Mouse (Mus musculus): ENCODE measurements around the gene Hnrnpc. TPM values are rescaled to one million over a fixed set of nuclear protein-coding genes. Genes with fewer than 3 reads are reported as not detected.
"Not testable (repeated sequence)": the region's sequence is repeated elsewhere in the genome, so short reads cannot be mapped to it uniquely, and the experiment has no call there.

The Hnrnpc gene
- polyA plus RNA-seq, 1 experiment from 2014 or later: 326 TPM

GRCm38 (mm10) chr14:52059982-52060381, 43.8 kb downstream of the Hnrnpc start:
- no peaks in the 10 kb centered on the region for H3K36me3 ChIP-seq

GRCm38 (mm10) chr14:52052720-52053119, 51.1 kb downstream of the Hnrnpc start:
- 91% methylated on average over 3 of the region's 3 CpGs for WGBS
- ATAC-seq (replicated peaks; ENCODE audit: insufficient number of reproducible peaks, insufficient read depth, low FRiP score, low read depth); H3K27ac ChIP-seq; H3K27me3 ChIP-seq; H3K36me3 ChIP-seq; H3K4me2 ChIP-seq; H3K4me1 ChIP-seq (replicated peaks); H3K9ac ChIP-seq; H3K4me3 ChIP-seq; H3K9me3 ChIP-seq (replicated peaks): not testable (repeated sequence)

More at GRCm38 (mm10) chr14:52059982-52060381, 43.8 kb downstream of the Hnrnpc start:
- Histone ChIP-seq H3K27ac (no peak overlapping the region), H3K9ac (no peak overlapping the region), H3K4me1 (replicated peaks) (no peaks in the 10 kb centered on the region), H3K4me3 (no peak overlapping the region), H3K9me3 (replicated peaks) (no peaks in the 10 kb centered on the region), H3K27me3 (no peaks in the 10 kb centered on the region), H3K4me2 (no peak overlapping the region)
- 65% methylated on average over 4 of the region's 4 CpGs for WGBS
- no peak for ATAC-seq (replicated peaks; ENCODE audit: insufficient number of reproducible peaks, insufficient read depth, low FRiP score, low read depth)

GRCm38 (mm10) chr14:52045966-52046565, 57.8 kb downstream of the Hnrnpc start:
- H3K4me3 ChIP-seq: no peak overlapping the region
- no peaks in the 10 kb centered on the region for H3K9me3 ChIP-seq (replicated peaks)
- no peak overlapping the region for H3K27ac ChIP-seq
- H3K36me3 ChIP-seq: no peaks in the 10 kb centered on the region
- H3K4me2 ChIP-seq: no peak overlapping the region
- ATAC-seq (replicated peaks; ENCODE audit: insufficient number of reproducible peaks, insufficient read depth, low FRiP score, low read depth): no peak
- 74% methylated on average over 9 of the region's 9 CpGs for WGBS
- no peaks in the 10 kb centered on the region for H3K27me3 ChIP-seq
- H3K4me1 ChIP-seq (replicated peaks): peaks cover 2% of the 10 kb centered on the region; the same call in 1 of the 2 replicates
- no peak overlapping the region for H3K9ac ChIP-seq

GRCm38 (mm10) chr14:52044901-52045678, 58.7 kb downstream of the Hnrnpc start:
- H3K4me3 ChIP-seq: no peak overlapping the region
- no peak for ATAC-seq (replicated peaks; ENCODE audit: insufficient number of reproducible peaks, insufficient read depth, low FRiP score, low read depth)
- H3K27ac ChIP-seq: no peak overlapping the region
- H3K9ac ChIP-seq: no peak overlapping the region
- H3K4me1 ChIP-seq (replicated peaks): peaks cover 2% of the 10 kb centered on the region; the same call in 1 of the 2 replicates
- WGBS: 7% methylated on average over 8 of the region's 8 CpGs
- no peaks in the 10 kb centered on the region for H3K27me3 ChIP-seq
- H3K36me3 ChIP-seq: no peaks in the 10 kb centered on the region
- H3K9me3 ChIP-seq (replicated peaks): no peaks in the 10 kb centered on the region
- H3K4me2 ChIP-seq: 0 out of 2 replicates have a peak overlapping the region, but pooled peaks have one; percentile 21

- Histone ChIP-seq H3K4me2 (no peak overlapping the region), H3K4me1 (replicated peaks) (peaks cover 2% of the 10 kb centered on the region; the same call in 1 of the 2 replicates), H3K27me3 (no peaks in the 10 kb centered on the region), H3K27ac (no peak overlapping the region), H3K9ac (no peak overlapping the region), H3K9me3 (replicated peaks) (no peaks in the 10 kb centered on the region), H3K4me3 (no peak overlapping the region), H3K36me3 (no peaks in the 10 kb centered on the region)
- WGBS: 50% methylated on average over 6 of the region's 6 CpGs
- ATAC-seq (replicated peaks; ENCODE audit: insufficient number of reproducible peaks, insufficient read depth, low FRiP score, low read depth): no peak
Observed at GRCm38 (mm10) chr14:52043446-52043845, 60.4 kb downstream of the Hnrnpc start.

GRCm38 (mm10) chr14:52042359-52042758, 61.5 kb downstream of the Hnrnpc start, which contains the start of gene Olfr221:
Olfr221 (minus strand) TSS chr14:52042459.
- not testable (repeated sequence) for H3K27me3 ChIP-seq; H3K36me3 ChIP-seq; H3K4me1 ChIP-seq (replicated peaks); H3K4me2 ChIP-seq; H3K9ac ChIP-seq; H3K4me3 ChIP-seq; H3K9me3 ChIP-seq (replicated peaks); H3K27ac ChIP-seq; ATAC-seq (replicated peaks; ENCODE audit: insufficient number of reproducible peaks, insufficient read depth, low FRiP score, low read depth)
- WGBS: 50% methylated on average over 3 of the region's 3 CpGs

GRCm38 (mm10) chr14:52039332-52039731, 64.5 kb downstream of the Hnrnpc start:
- no peak overlapping the region for H3K4me3 ChIP-seq
- H3K4me1 ChIP-seq (replicated peaks): no peaks in the 10 kb centered on the region
- no peaks in the 10 kb centered on the region for H3K36me3 ChIP-seq
- H3K9ac ChIP-seq: no peak overlapping the region
- WGBS: 84% methylated on average over 5 of the region's 5 CpGs
- no peak overlapping the region for H3K4me2 ChIP-seq
- H3K27me3 ChIP-seq: no peaks in the 10 kb centered on the region
- ATAC-seq (replicated peaks; ENCODE audit: insufficient number of reproducible peaks, insufficient read depth, low FRiP score, low read depth): no peak
- H3K9me3 ChIP-seq (replicated peaks): no peaks in the 10 kb centered on the region
- H3K27ac ChIP-seq: no peak overlapping the region

GRCm38 (mm10) chr14:52035926-52036325, 67.9 kb downstream of the Hnrnpc start:
- Histone ChIP-seq H3K4me3 (no peak overlapping the region), H3K27ac (no peak overlapping the region), H3K9ac (no peak overlapping the region), H3K4me1 (replicated peaks) (no peaks in the 10 kb centered on the region), H3K36me3 (no peaks in the 10 kb centered on the region), H3K27me3 (no peaks in the 10 kb centered on the region), H3K9me3 (replicated peaks) (no peaks in the 10 kb centered on the region), H3K4me2 (no peak overlapping the region)
- ATAC-seq (replicated peaks; ENCODE audit: insufficient number of reproducible peaks, insufficient read depth, low FRiP score, low read depth): no peak
- WGBS: 80% methylated on average over 6 of the region's 6 CpGs

- Histone ChIP-seq H3K4me3 (no peak overlapping the region), H3K27me3 (no peaks in the 10 kb centered on the region), H3K27ac (no peak overlapping the region), H3K9me3 (replicated peaks) (no peaks in the 10 kb centered on the region), H3K36me3 (no peaks in the 10 kb centered on the region), H3K4me1 (replicated peaks) (peaks cover 20% of the 10 kb centered on the region), H3K9ac (no peak overlapping the region), H3K4me2 (no peak overlapping the region)
- ATAC-seq (replicated peaks; ENCODE audit: insufficient number of reproducible peaks, insufficient read depth, low FRiP score, low read depth): no peak
- 80% methylated on average over 4 of the region's 4 CpGs for WGBS
Observed at GRCm38 (mm10) chr14:52026342-52026741, 77.5 kb downstream of the Hnrnpc start.

- Histone ChIP-seq H3K9ac (no peak overlapping the region), H3K4me1 (replicated peaks) (peaks cover 27% of the 10 kb centered on the region), H3K36me3 (no peaks in the 10 kb centered on the region), H3K9me3 (replicated peaks) (no peaks in the 10 kb centered on the region), H3K27ac (no peak overlapping the region), H3K4me3 (no peak overlapping the region), H3K27me3 (no peaks in the 10 kb centered on the region), H3K4me2 (no peak overlapping the region)
- 78% methylated on average over 2 of the region's 2 CpGs for WGBS
- ATAC-seq (replicated peaks; ENCODE audit: insufficient number of reproducible peaks, insufficient read depth, low FRiP score, low read depth): no peak
Observed at GRCm38 (mm10) chr14:52024133-52024532, 79.7 kb downstream of the Hnrnpc start.

Measured in heart, embryonic 15.5 days (tissue).